Mouse (Mus musculus) layer of hippocampus, adult 8-10 months (tissue): ENCODE results near the gene Slamf1. TPM values are rescaled to one million over a fixed set of nuclear protein-coding genes. Genes with fewer than 3 reads are reported as not detected.
"Not testable (repeated sequence)": the region's sequence is repeated elsewhere in the genome, so short reads cannot be mapped to it uniquely, and the experiment has no call there.

Experiments
- DNase-seq, 2 experiments: peaks; one replicate each; pipeline ENCODE4 v3.0.0; 2022; ENCODE audit warnings: low spot score in 2 of 2
- total RNA-seq, 4 experiments: library from RNA; stranded (reverse); gene quantifications; 2 replicates each; pipeline ENCODE4 v1.2.4; 2022

Slamf1 gene
- total RNA-seq, 4 experiments from 2014 or later = 0.13 to 0.31 (median 0.14) TPM

- no peak for DNase-seq
Observed at GRCm38 (mm10) chr1:171799648-171800047, 32.7 kb downstream of the Slamf1 start.

- not testable (repeated sequence) for DNase-seq
Observed at GRCm38 (mm10) chr1:171811048-171811447, 44.1 kb downstream of the Slamf1 start.

- DNase-seq = peak in 1 of 2 experiments; percentile 15
Observed at GRCm38 (mm10) chr1:171815545-171816439, 48.9 kb downstream of the Slamf1 start.

- DNase-seq = no peak
Observed at GRCm38 (mm10) chr1:171816991-171817390, 50.1 kb downstream of the Slamf1 start.

GRCm38 (mm10) chr1:171821331-171821730 lies 54.4 kb downstream of the Slamf1 start:
- no peak for DNase-seq

- DNase-seq = no peak
Observed at GRCm38 (mm10) chr1:171825462-171825861, 58.5 kb downstream of the Slamf1 start.

GRCm38 (mm10) chr1:171826164-171826563 lies 59.2 kb downstream of the Slamf1 start:
- DNase-seq = no peak

GRCm38 (mm10) chr1:171827674-171828073 lies 60.7 kb downstream of the Slamf1 start:
- no peak for DNase-seq

- no peak for DNase-seq
Observed at GRCm38 (mm10) chr1:171839488-171839887, 72.6 kb downstream of the Slamf1 start, which contains the start of gene Cd84. TSS of gene Cd84 (plus strand) at chr1:171839697.

GRCm38 (mm10) chr1:171840450-171841023 lies 73.6 kb downstream of the Slamf1 start:
- no peak for DNase-seq

GRCm38 (mm10) chr1:171845035-171845754 lies 78.3 kb downstream of the Slamf1 start:
- no peak for DNase-seq

- no peak for DNase-seq
Observed at GRCm38 (mm10) chr1:171848201-171848600, 81.3 kb downstream of the Slamf1 start.

- no peak for DNase-seq
Observed at GRCm38 (mm10) chr1:171848757-171849156, 81.8 kb downstream of the Slamf1 start.

GRCm38 (mm10) chr1:171849454-171849853 lies 82.5 kb downstream of the Slamf1 start:
- DNase-seq = no peak

Other genes with a start within 250 kb of the Slamf1 start
- gene Itln1, start 231.8 kb upstream of the Slamf1 start, total RNA-seq = not detected
- 1 to 10 TPM in 2 of 4 experiments, not detected in 2; 1.5 to 1.6 TPM for gene Cd244a, start 207.9 kb upstream of the Slamf1 start, total RNA-seq
- 1 to 10 TPM in 2 of 4 experiments, under 1 TPM in 2; 0.25 to 6.0 (median 2.4) TPM for gene Ly9, start 159.7 kb upstream of the Slamf1 start, total RNA-seq
- under 1 TPM in 1 of 4 experiments, not detected in 3; 0.13 TPM for gene Slamf7, start 114.1 kb upstream of the Slamf1 start, total RNA-seq
- 1 to 10 TPM in 2 of 4 experiments, under 1 TPM in 1, not detected in 1; 0.72 to 8.2 (median 5.9) TPM for gene Cd48, start 85.1 kb upstream of the Slamf1 start, total RNA-seq
- gene Cd84, start 72.6 kb downstream of the Slamf1 start, total RNA-seq = 10 to 100 TPM in 2 of 4 experiments, 1 to 10 TPM in 2; 1.9 to 22.4 (median 11.1) TPM
- gene Gm10521, start 128.5 kb downstream of the Slamf1 start, total RNA-seq = under 1 TPM in 3 of 4 experiments, not detected in 1; 0.12 to 0.61 (median 0.43) TPM
- gene Slamf6, start 150.4 kb downstream of the Slamf1 start, total RNA-seq = 1 to 10 TPM in 1 of 4 experiments, under 1 TPM in 1, not detected in 2; 0.89 to 1.3 TPM